Mouse (Mus musculus) forebrain, embryonic 11.5 days (tissue): ENCODE data around the gene Dtnb. TPM values are rescaled to one million over a fixed set of nuclear protein-coding genes. Genes with fewer than 3 reads are reported as not detected.

Experiments used
- ATAC-seq: fragments of 200-750 bp; cut with Nextera tagmentation; replicated peaks from 2 replicates; pipeline ENCODE4 v1.8.0; 2017; ENCODE audit warnings: moderate TSS enrichment; ENCODE audit not compliant: low FRiP score
- DNase-seq: peaks from one replicate; pipeline ENCODE4 v3.0.0-alpha.2; 2017; ENCODE audit warnings: low spot score
- H3K27ac ChIP-seq: fragments of 300-500 bp; sonication (generic); 2 replicates; pipeline ENCODE4 v1.5.1; 2014; ENCODE audit warnings: low read depth, low read length
- H3K27me3 ChIP-seq: fragments of 300-500 bp; sonication (generic); 2 replicates; pipeline ENCODE4 v1.6.1; 2014; ENCODE audit warnings: mild to moderate bottlenecking, low read length, mixed read lengths; ENCODE audit not compliant: control insufficient read depth, insufficient read depth
- H3K36me3 ChIP-seq: fragments of 300-500 bp; sonication (generic); 2 replicates; pipeline ENCODE4 v1.6.1; 2014; ENCODE audit warnings: mild to moderate bottlenecking, low read length, moderate library complexity, mixed read lengths; ENCODE audit not compliant: control insufficient read depth, insufficient read depth
- H3K4me1 ChIP-seq: fragments of 300-500 bp; sonication (generic); replicated peaks from 2 replicates; pipeline ENCODE4 v1.6.1; 2014; ENCODE audit warnings: low read length, mixed read lengths; ENCODE audit not compliant: control insufficient read depth, insufficient read depth
- H3K4me2 ChIP-seq: fragments of 300-500 bp; sonication (generic); 2 replicates; pipeline ENCODE4 v1.6.1; 2014; ENCODE audit warnings: low read depth, mild to moderate bottlenecking, low read length, moderate library complexity, mixed read lengths; ENCODE audit not compliant: severe bottlenecking
- H3K4me3 ChIP-seq: fragments of 300-500 bp; sonication (generic); 2 replicates; pipeline ENCODE4 v1.5.1; 2014; ENCODE audit warnings: low read depth, low read length
- H3K9ac ChIP-seq: fragments of 300-500 bp; sonication (generic); 2 replicates; pipeline ENCODE4 v1.6.1; 2014; ENCODE audit warnings: low read length
- H3K9me3 ChIP-seq: fragments of 300-500 bp; sonication (generic); 2 replicates; pipeline ENCODE4 v1.6.1; 2016; ENCODE audit warnings: low read length, mixed read lengths; ENCODE audit not compliant: control insufficient read depth
- WGBS: fragments of 180-500 bp; shearing (Covaris S2); extraction: QIAGEN DNeasy Blood & Tissue Kit; methylation state at CpG from one replicate; pipeline ENCODE4 v1.1.7; 2014; 5-methylcytosine and 5-hydroxymethylcytosine counted together
- polyA plus RNA-seq: library from polyadenylated mRNA; unstranded; fragments of >200 nt; fragmentation: Nextera tagmentation; extraction: Ambion mirVana; gene quantifications from 2 replicates; pipeline ENCODE4 v1.2.1, GENCODE M21; 2014

Gene Dtnb
- polyA plus RNA-seq, 1 experiment from 2014 or later: 37.8 TPM

DNA sequence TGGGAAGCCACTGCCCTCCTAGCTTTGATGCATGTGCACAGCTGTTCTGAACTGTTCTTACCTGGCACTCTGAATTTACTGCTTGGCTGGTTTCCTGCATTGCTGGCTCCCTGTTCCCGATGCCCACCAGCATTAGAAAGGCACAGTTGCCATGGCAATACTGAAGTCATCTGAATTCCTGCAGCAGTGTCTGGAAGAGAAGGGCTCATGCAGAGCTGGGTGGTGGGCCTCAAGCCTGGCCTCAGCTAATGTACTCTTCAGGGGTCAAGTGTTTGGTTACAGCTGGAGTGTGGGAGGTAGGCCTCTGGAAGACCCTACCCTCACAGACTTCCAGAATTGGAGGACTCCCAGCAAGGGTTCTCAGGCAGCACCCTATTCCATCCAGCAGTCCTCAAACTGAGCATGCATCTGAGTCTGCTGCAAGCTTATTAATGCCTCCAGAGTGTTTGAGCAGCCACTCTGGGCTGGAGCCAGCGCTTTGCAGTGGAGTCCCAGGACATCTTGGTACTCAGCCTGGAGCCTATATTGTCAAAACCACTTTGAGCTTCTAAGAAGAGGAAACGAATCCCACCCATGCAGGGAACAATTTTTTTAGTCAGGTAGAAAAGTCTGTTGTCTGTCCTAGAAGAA is 211.1 kb downstream of the Dtnb start:
- Histone ChIP-seq H3K4me1 (peaks cover 19% of the 10 kb centered on the region), H3K27me3 (no peaks in the 10 kb centered on the region), H3K9me3 (no peaks in the 10 kb centered on the region), H3K4me2 (no peak overlapping the region), H3K9ac (no peak overlapping the region), H3K36me3 (no peaks in the 10 kb centered on the region), H3K27ac (no peak overlapping the region), H3K4me3 (no peak overlapping the region)
- ATAC-seq: no peak
- no peak for DNase-seq
- WGBS: 55% methylated on average over 3 of the region's 3 CpGs

DNA sequence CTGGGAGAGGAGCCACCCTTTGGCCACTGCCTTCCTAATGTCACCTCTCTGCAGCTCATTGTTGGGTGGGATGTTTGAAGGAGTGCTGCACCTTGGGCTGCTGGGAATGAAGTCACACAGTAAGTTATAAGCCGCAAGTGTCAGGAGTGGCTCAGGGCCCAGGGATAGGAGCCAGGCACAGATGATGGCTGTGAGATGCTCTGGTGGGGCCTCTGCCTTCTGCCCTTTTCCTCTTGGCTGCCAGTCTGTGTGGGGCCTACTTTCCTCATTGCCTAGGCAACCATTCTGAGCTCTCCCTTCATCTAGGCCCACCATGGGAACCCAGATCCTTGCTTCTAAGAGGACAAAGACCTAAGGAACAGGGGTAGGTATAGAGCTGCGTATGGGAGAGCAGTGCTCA is 212.1 kb downstream of the Dtnb start:
- Histone ChIP-seq H3K4me1 (peaks cover 21% of the 10 kb centered on the region), H3K27me3 (no peaks in the 10 kb centered on the region), H3K27ac (no peak overlapping the region), H3K4me3 (no peak overlapping the region), H3K4me2 (no peak overlapping the region), H3K9me3 (no peaks in the 10 kb centered on the region), H3K9ac (no peak overlapping the region), H3K36me3 (no peaks in the 10 kb centered on the region)
- DNase-seq (no peak), ATAC-seq (no peak)
- WGBS: 88% methylated on average over 2 of the region's 2 CpGs

GRCm38 (mm10) chr12:3784729-3785128 is 212.5 kb downstream of the Dtnb start:
- WGBS: 83% methylated on average over 4 of the region's 4 CpGs
- Histone ChIP-seq H3K27ac (no peak overlapping the region), H3K4me2 (no peak overlapping the region), H3K36me3 (no peaks in the 10 kb centered on the region), H3K9ac (no peak overlapping the region), H3K9me3 (no peaks in the 10 kb centered on the region), H3K4me3 (no peak overlapping the region), H3K4me1 (peaks cover 21% of the 10 kb centered on the region), H3K27me3 (no peaks in the 10 kb centered on the region)
- DNase-seq (no peak), ATAC-seq (no peak)

DNA sequence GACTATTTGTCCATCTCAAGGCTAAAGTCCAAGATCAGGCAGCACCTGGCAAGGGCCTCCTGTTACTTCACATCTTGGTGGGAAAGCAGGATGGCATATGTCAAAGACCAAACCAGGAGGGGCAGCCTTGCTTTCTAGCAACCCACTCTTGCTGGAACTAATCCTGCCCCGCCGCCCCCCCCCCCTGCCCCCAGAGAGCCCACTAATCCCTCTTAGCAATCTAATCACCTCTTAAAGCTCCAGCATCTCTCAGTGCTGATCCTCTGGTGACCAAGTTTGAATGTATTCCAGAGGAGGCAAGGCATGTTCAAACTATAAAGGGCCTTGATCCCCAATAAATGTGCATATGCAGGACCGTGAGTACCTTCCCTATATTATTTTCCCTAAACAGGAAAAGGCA is 214.9 kb downstream of the Dtnb start:
- Histone ChIP-seq H3K4me2 (no peak overlapping the region), H3K9ac (no peak overlapping the region), H3K4me1 (peaks cover 9% of the 10 kb centered on the region), H3K27me3 (no peaks in the 10 kb centered on the region), H3K4me3 (no peak overlapping the region), H3K9me3 (no peaks in the 10 kb centered on the region), H3K27ac (no peak overlapping the region), H3K36me3 (no peaks in the 10 kb centered on the region)
- WGBS: 22% methylated on average over 3 of the region's 3 CpGs
- ATAC-seq: no peak
- no peak for DNase-seq

- Histone ChIP-seq H3K4me3 (no peak overlapping the region), H3K4me2 (no peak overlapping the region), H3K4me1 (peaks cover 9% of the 10 kb centered on the region), H3K27ac (no peak overlapping the region), H3K27me3 (no peaks in the 10 kb centered on the region), H3K9ac (no peak overlapping the region), H3K36me3 (no peaks in the 10 kb centered on the region), H3K9me3 (no peaks in the 10 kb centered on the region)
- DNase-seq (no peak), ATAC-seq (no peak)
- WGBS: 66% methylated on average over 1 of the region's 1 CpGs
Measured at GRCm38 (mm10) chr12:3787541-3787940, 215.4 kb downstream of the Dtnb start.

GRCm38 (mm10) chr12:3788421-3789051 is 216.4 kb downstream of the Dtnb start:
- H3K27ac ChIP-seq: no peak overlapping the region
- no peaks in the 10 kb centered on the region for H3K9me3 ChIP-seq
- H3K4me3 ChIP-seq: no peak overlapping the region
- no peaks in the 10 kb centered on the region for H3K36me3 ChIP-seq
- H3K9ac ChIP-seq: no peak overlapping the region
- H3K4me2 ChIP-seq: no peak overlapping the region
- WGBS: 45% methylated on average over 5 of the region's 5 CpGs
- no peak for ATAC-seq
- peaks cover 2% of the 10 kb centered on the region; the same call in 1 of the 2 replicates for H3K27me3 ChIP-seq
- no peak for DNase-seq
- peaks cover 4% of the 10 kb centered on the region; the same call in 1 of the 2 replicates for H3K4me1 ChIP-seq

DNA sequence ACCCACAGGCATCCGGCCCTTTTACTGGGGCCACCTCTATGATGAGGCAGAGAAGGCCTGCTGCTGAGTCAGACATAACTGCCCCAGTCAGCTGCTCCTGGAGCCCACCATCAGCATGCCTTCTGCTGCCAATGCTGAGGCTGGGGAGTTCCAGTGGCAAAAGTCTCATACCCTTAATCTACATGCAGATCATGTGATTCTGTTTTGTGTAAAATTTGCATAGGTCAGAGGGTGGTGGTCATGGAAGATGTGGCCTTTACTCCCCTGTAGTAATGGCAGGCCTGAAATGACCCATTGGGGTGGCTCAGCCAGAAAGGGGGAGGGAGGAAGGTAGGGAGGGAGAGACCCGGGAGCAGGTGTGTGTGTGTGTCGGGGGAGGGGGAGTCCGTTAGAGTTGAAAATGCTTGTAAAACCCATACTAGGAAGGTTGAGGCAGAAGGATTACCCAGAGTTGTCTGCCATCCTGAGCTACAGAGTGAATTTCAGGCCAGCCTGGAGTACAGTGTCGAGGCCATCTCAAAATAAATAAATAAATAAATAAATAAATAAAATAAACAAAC is 217.5 kb downstream of the Dtnb start:
- WGBS: 65% methylated on average over 5 of the region's 5 CpGs
- no peaks in the 10 kb centered on the region for H3K36me3 ChIP-seq
- H3K4me2 ChIP-seq: no peak overlapping the region
- H3K9me3 ChIP-seq: no peaks in the 10 kb centered on the region
- H3K9ac ChIP-seq: no peak overlapping the region
- no peak overlapping the region for H3K27ac ChIP-seq
- ATAC-seq (no peak), DNase-seq (no peak)
- peaks cover 2% of the 10 kb centered on the region; the same call in 1 of the 2 replicates for H3K27me3 ChIP-seq
- H3K4me1 ChIP-seq: peaks cover 2% of the 10 kb centered on the region; the same call in 1 of the 2 replicates
- H3K4me3 ChIP-seq: no peak overlapping the region

- Histone ChIP-seq H3K27me3 (peaks cover 2% of the 10 kb centered on the region; the same call in 1 of the 2 replicates), H3K4me3 (no peak overlapping the region), H3K27ac (no peak overlapping the region), H3K4me2 (peak overlapping the region; percentile 48; the same call in 1 of the 2 replicates), H3K9ac (no peak overlapping the region), H3K9me3 (no peaks in the 10 kb centered on the region), H3K36me3 (no peaks in the 10 kb centered on the region), H3K4me1 (peaks cover 2% of the 10 kb centered on the region; the same call in 1 of the 2 replicates)
- 0 out of 2 replicates have a peak, but pooled peaks have one; percentile 14 for ATAC-seq
- DNase-seq: no peak
- 58% methylated on average over 7 of the region's 7 CpGs for WGBS
Measured at GRCm38 (mm10) chr12:3791257-3791656, 219.1 kb downstream of the Dtnb start.
